ENCODE assay signal across 8 mouse cellular contexts in genomic region chr12:59131578-59131946, GRCm38 (mm10). TPM values are rescaled to one million over a fixed set of nuclear protein-coding genes. Genes with fewer than 3 reads are reported as not detected.
DNase-seq lines count a peak whose midpoint lies in the region; ATAC-seq and TF ChIP-seq lines count a peak whose summit lies in the region.

No protein-coding gene starts in this region.

- H3K4me3 ChIP-seq in heart, embryonic 14.5 days (ENCODE audit: control insufficient read depth in 1 of 2, insufficient read depth in 1 of 2, low read depth in 1 of 2, low read length in 2 of 2): peak overlapping the region; percentile 83 to 96
- H3K4me3 ChIP-seq in forebrain, postnatal 0 days (ENCODE audit: low read depth, low read length): peak overlapping the region; percentile 91
- peak overlapping the region; percentile 79 for H3K4me3 ChIP-seq in liver, embryonic 16.5 days (ENCODE audit: low read depth, low read length)
- H3K4me3 ChIP-seq in stomach, postnatal 0 days (ENCODE audit: low read depth, low read length): peak overlapping the region; percentile 86

- H3K4me2 ChIP-seq in heart, embryonic 14.5 days (ENCODE audit: low read length): peak overlapping the region; percentile 73
- H3K4me2 ChIP-seq in forebrain, postnatal 0 days (ENCODE audit: low read depth): peak overlapping the region; percentile 82
- H3K4me2 ChIP-seq in liver, embryonic 16.5 days (ENCODE audit: low read depth, low read length): peak overlapping the region; percentile 100
- peak overlapping the region; percentile 89 for H3K4me2 ChIP-seq in stomach, postnatal 0 days (replicated peaks; ENCODE audit: low read depth)

- no peaks in the 10 kb centered on the region for H3K9me3 ChIP-seq in heart, embryonic 14.5 days (ENCODE audit: control insufficient read depth, low read length)
- no peaks in the 10 kb centered on the region for H3K9me3 ChIP-seq in forebrain, postnatal 0 days (ENCODE audit: low read length)
- H3K9me3 ChIP-seq in liver, embryonic 16.5 days (replicated peaks; ENCODE audit: control insufficient read depth, low read length): no peaks in the 10 kb centered on the region
- no peaks in the 10 kb centered on the region for H3K9me3 ChIP-seq in stomach, postnatal 0 days (ENCODE audit: control insufficient read depth, low read length)

- ATAC-seq in heart, embryonic 14.5 days (ENCODE audit: insufficient number of reproducible peaks, insufficient read depth, low FRiP score, low read depth): no peak
- peak; percentile 53; the same call in 1 of the 2 replicates for ATAC-seq in forebrain, postnatal 0 days
- no peak for ATAC-seq in liver, embryonic 16.5 days (ENCODE audit: low read depth)
- ATAC-seq in stomach, postnatal 0 days (ENCODE audit: low FRiP score, low TSS enrichment): peak; percentile 46; the same call in 1 of the 2 replicates

- peak overlapping the region; percentile 87 to 92 for H3K27ac ChIP-seq in heart, embryonic 14.5 days (replicated peaks in 1 of 2; ENCODE audit: control insufficient read depth in 1 of 2, insufficient read depth in 1 of 2, low read depth in 2 of 2, low read length in 2 of 2)
- H3K27ac ChIP-seq in forebrain, postnatal 0 days (ENCODE audit: low read depth, low read length): peak overlapping the region; percentile 85
- peak overlapping the region; percentile 88 for H3K27ac ChIP-seq in liver, embryonic 16.5 days (ENCODE audit: low read length)
- H3K27ac ChIP-seq in stomach, postnatal 0 days (replicated peaks): peak overlapping the region; percentile 97

- 0 out of 2 replicates have a peak, but pooled peaks cover 3% of the 10 kb centered on the region for H3K36me3 ChIP-seq in heart, embryonic 14.5 days (ENCODE audit: control insufficient read depth, insufficient read depth, low read length)
- H3K36me3 ChIP-seq in forebrain, postnatal 0 days (ENCODE audit: insufficient read depth): no peaks in the 10 kb centered on the region
- H3K36me3 ChIP-seq in liver, embryonic 16.5 days (ENCODE audit: control insufficient read depth, insufficient read depth): no peaks in the 10 kb centered on the region
- no peaks in the 10 kb centered on the region for H3K36me3 ChIP-seq in stomach, postnatal 0 days (ENCODE audit: control insufficient read depth, insufficient read depth, low read length)

- under 1% methylated on average over 30 of the region's 30 CpGs for WGBS in heart, embryonic 14.5 days
- 0% methylated on average over 30 of the region's 30 CpGs for WGBS in forebrain, postnatal 0 days
- 1% methylated on average over 29 of the region's 30 CpGs for WGBS in liver, embryonic 16.5 days (ENCODE audit: insufficient replicate concordance)
- 0% methylated on average over 30 of the region's 30 CpGs for WGBS in stomach, postnatal 0 days

- no peak for TF ChIP-seq EP300 in stomach, postnatal 0 days (optimal IDR thresholded peaks at IDR 0.05)

- DNase-seq in heart, postnatal 4 days: no peak
- DNase-seq in R1 (ENCODE audit: low read depth, low spot score): peak; percentile 64
- no peak for DNase-seq in forebrain, postnatal 0 days
- DNase-seq in stomach, postnatal 0 days (ENCODE audit: low spot score): no peak
- no peak for DNase-seq in layer of hippocampus, adult 9-11 months
- DNase-seq in adrenal gland, adult 2 months: no peak

- peak overlapping the region; percentile 95 for H3K9ac ChIP-seq in heart, embryonic 14.5 days (ENCODE audit: low read length)
- peak overlapping the region; percentile 76 for H3K9ac ChIP-seq in forebrain, postnatal 0 days
- H3K9ac ChIP-seq in liver, embryonic 16.5 days (ENCODE audit: low read depth, low read length): peak overlapping the region; percentile 86
- H3K9ac ChIP-seq in stomach, postnatal 0 days (ENCODE audit: low read length): peak overlapping the region; percentile 94

- no peak for TF ChIP-seq CTCF in forebrain, postnatal 0 days (IDR thresholded peaks at IDR 0.05; ENCODE audit: low read depth)
- TF ChIP-seq CTCF in stomach, postnatal 0 days (IDR thresholded peaks at IDR 0.05; ENCODE audit: low read depth): no peak

- no peaks in the 10 kb centered on the region for H3K27me3 ChIP-seq in heart, embryonic 14.5 days (ENCODE audit: control insufficient read depth, insufficient read depth, low read length)
- no peaks in the 10 kb centered on the region for H3K27me3 ChIP-seq in forebrain, postnatal 0 days (ENCODE audit: insufficient read depth, low read length)
- no peaks in the 10 kb centered on the region for H3K27me3 ChIP-seq in liver, embryonic 16.5 days (ENCODE audit: control insufficient read depth, insufficient read depth, low read depth, low read length)
- H3K27me3 ChIP-seq in stomach, postnatal 0 days (ENCODE audit: control insufficient read depth, insufficient read depth, low read length): no peaks in the 10 kb centered on the region

- peaks cover 0 to 16% of the 10 kb centered on the region in 2 experiments; a peak in 2 of 4 replicates for H3K4me1 ChIP-seq in heart, embryonic 14.5 days (ENCODE audit: control insufficient read depth in 2 of 2, insufficient read depth in 2 of 2, low read length in 2 of 2)
- 0 out of 2 replicates have a peak, but pooled peaks cover 11% of the 10 kb centered on the region for H3K4me1 ChIP-seq in forebrain, postnatal 0 days (ENCODE audit: insufficient read depth)
- peaks cover 48% of the 10 kb centered on the region for H3K4me1 ChIP-seq in liver, embryonic 16.5 days (ENCODE audit: control insufficient read depth, low read depth, low read length)
- H3K4me1 ChIP-seq in stomach, postnatal 0 days (replicated peaks; ENCODE audit: control insufficient read depth, insufficient read depth): peaks cover 5% of the 10 kb centered on the region

RNA-seq across cellular contexts. Expression of gene Mia2, which starts 36.0 kb away (rescaled TPM):
- polyA plus RNA-seq in heart, embryonic 14.5 days (2014; fragmentation: Nextera tagmentation; extraction: Ambion mirVana): 33.2 and 40.0 TPM in 2 replicates
- total RNA-seq in heart, postnatal 4 days (2021): 10 to 100 TPM; 40.6 to 46.0 TPM
- 24.2 and 29.6 TPM in 2 replicates for total RNA-seq in forebrain, postnatal 0 days (2014; rRNA removed)
- 21.5 and 26.9 TPM in 2 replicates for polyA plus RNA-seq in forebrain, postnatal 0 days (2015; fragmentation: Nextera tagmentation; extraction: Ambion mirVana)
- polyA plus RNA-seq in liver, embryonic 16.5 days (2015; fragmentation: Nextera tagmentation; extraction: Ambion mirVana): 53.3 and 56.2 TPM in 2 replicates
- polyA plus RNA-seq in stomach, postnatal 0 days (2015; fragmentation: Nextera tagmentation; extraction: Ambion mirVana): 60.1 and 69.4 TPM in 2 replicates
- 100 to 1,000 TPM; 114 to 180 TPM for total RNA-seq in adrenal gland, adult 2 months (2021)
- polyA plus RNA-seq in adrenal gland, adult 2 months (2012; rRNA removed): 20.8 and 31.9 TPM in 2 replicates

Comparison
In these comparisons a context has a peak if more than half of its experiments do, and no peak if none do; other contexts are left out.
1. ATAC-seq: peak in forebrain, postnatal 0 days (single experiment) and stomach, postnatal 0 days (single experiment); none in heart, embryonic 14.5 days (single experiment) and liver, embryonic 16.5 days (single experiment).
2. Peak in every context shown above with its lines, with median percentiles within 50 percentile points of each other: H3K27ac ChIP-seq, H3K4me2 ChIP-seq, H3K4me3 ChIP-seq and H3K9ac ChIP-seq.